ENCODE assay signal across 8 mouse cellular contexts in the genomic region with DNA sequence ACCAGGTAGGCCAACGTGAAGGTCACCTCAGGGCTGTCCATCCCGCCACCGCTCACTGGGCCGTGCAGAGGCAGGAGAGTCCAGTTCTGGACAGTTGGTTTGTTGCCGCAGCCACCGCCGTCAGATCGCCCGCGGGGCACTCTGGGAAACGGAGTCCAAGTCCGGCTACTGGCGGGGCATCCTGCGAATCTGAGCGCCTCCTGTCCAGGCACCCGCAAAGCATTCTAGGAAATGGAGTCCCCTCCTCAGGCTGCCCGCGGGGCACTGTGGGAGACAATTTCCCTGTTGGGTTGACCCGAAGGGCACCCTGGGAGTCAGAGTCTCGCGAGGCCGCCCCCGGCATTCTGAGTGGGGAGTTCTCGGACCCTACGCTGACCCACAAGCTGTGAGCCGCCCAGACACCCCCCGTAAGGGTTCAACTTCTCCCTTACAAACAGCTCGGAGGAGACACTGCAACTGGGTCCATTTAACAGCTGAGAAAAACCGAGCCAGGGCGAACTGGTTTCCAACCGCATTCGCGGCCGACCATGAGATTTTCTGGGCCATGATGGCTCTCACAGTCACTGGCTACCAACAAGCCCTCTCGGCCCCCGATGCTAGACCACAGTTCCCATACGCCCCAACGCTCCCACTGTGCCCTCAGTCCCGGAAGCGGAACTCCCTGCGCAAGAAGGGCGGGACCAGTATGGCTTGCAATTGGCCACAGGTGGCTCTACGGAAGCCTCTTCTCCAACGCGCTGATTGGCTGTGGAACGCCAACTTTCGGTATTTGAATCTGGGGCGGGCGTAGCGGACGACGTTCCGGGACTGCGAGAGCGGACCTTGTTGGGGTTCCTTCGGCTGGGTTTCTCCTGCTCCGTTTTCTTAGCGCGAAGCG. TPM values are rescaled to one million over a fixed set of nuclear protein-coding genes. Genes with fewer than 3 reads are reported as not detected.
DNase-seq lines count a peak whose midpoint lies in the region; ATAC-seq and TF ChIP-seq lines count a peak whose summit lies in the region.

Tacc3 (plus strand) TSS at position 342 of the 877 bp plus-strand sequence.
Tmem129 (minus strand) TSS at position 630 of the 877 bp plus-strand sequence.

- peak; percentile 87 for TF ChIP-seq POLR2A in heart, adult 2 months (IDR thresholded peaks at IDR 0.05; ENCODE audit: insufficient read depth, low read depth, low read length)

- intact Hi-C loops in heart, adult 2 months (cut with DNase I) = loop anchor here (5.0 to 10.0 kb wide), 4 partner anchors 124 to 707 kb away; partner anchors contain the start of genes Fam193a, Letm1, Mxd4 and Nelfa

- peak; percentile 100 for DNase-seq in 3T3-L1 (ENCODE audit: low read depth, low spot score)
- DNase-seq in adrenal gland, postnatal 4 days (ENCODE audit: low spot score in 2 of 2) = peak; percentile 86 to 95
- peak; percentile 100 for DNase-seq in embryonic facial prominence, embryonic 14.5 days (ENCODE audit: low spot score)
- DNase-seq in heart, adult 2 months = peak; percentile 95 to 99
- peak; percentile 98 to 99 for DNase-seq in kidney, adult 8-10 months
- peak; percentile 92 to 97 for DNase-seq in spleen, postnatal 10 days (ENCODE audit: low spot score in 2 of 2)

- peak within 1 kb of the TSS; percentile 87 for H3K4me2 ChIP-seq in embryonic facial prominence, embryonic 14.5 days (ENCODE audit: low read depth, low read length)
- H3K4me2 ChIP-seq in limb, embryonic 13.5 days (replicated peaks) = peak within 1 kb of the TSS; percentile 95
- H3K4me2 ChIP-seq in midbrain, embryonic 16.5 days (ENCODE audit: low read length) = peak within 1 kb of the TSS; percentile 68

- no peaks in the 10 kb centered on the region for H3K27me3 ChIP-seq in embryonic facial prominence, embryonic 14.5 days (replicated peaks; ENCODE audit: control insufficient read depth, insufficient read depth, low read length)
- H3K27me3 ChIP-seq in heart, adult 2 months (ENCODE audit: control insufficient read depth, insufficient read depth, low read length) = no peaks in the 10 kb centered on the region
- no peaks in the 10 kb centered on the region for H3K27me3 ChIP-seq in limb, embryonic 13.5 days
- H3K27me3 ChIP-seq in midbrain, embryonic 16.5 days (ENCODE audit: control insufficient read depth, insufficient read depth, low read depth, low read length) = no peaks in the 10 kb centered on the region

- H3K79me2 ChIP-seq in heart, adult 2 months (replicated peaks; ENCODE audit: control insufficient read depth, insufficient read depth, low read length) = no peaks in the 10 kb centered on the region

- ATAC-seq in embryonic facial prominence, embryonic 14.5 days (ENCODE audit: low read depth) = peak; percentile 98
- ATAC-seq in limb, embryonic 13.5 days (ENCODE audit: low FRiP score, low read depth) = peak; percentile 97
- peak; percentile 98 for ATAC-seq in midbrain, embryonic 16.5 days

- H3K9ac ChIP-seq in embryonic facial prominence, embryonic 14.5 days (ENCODE audit: low read depth, low read length) = peak within 1 kb of the TSS; percentile 79
- peak within 1 kb of the TSS; percentile 81 for H3K9ac ChIP-seq in heart, adult 2 months (ENCODE audit: low read depth, low read length)
- H3K9ac ChIP-seq in limb, embryonic 13.5 days = peak within 1 kb of the TSS; percentile 85
- H3K9ac ChIP-seq in midbrain, embryonic 16.5 days (ENCODE audit: low read depth, low read length) = peak within 1 kb of the TSS; percentile 82

- H3K4me3 ChIP-seq in embryonic facial prominence, embryonic 14.5 days (ENCODE audit: low read depth, low read length) = peak within 1 kb of the TSS; percentile 77
- peak within 1 kb of the TSS; percentile 71 for H3K4me3 ChIP-seq in heart, adult 2 months
- H3K4me3 ChIP-seq in limb, embryonic 13.5 days = peak within 1 kb of the TSS; percentile 79
- peak within 1 kb of the TSS; percentile 63 for H3K4me3 ChIP-seq in midbrain, embryonic 16.5 days (ENCODE audit: low read depth, low read length)

- H3K9me3 ChIP-seq in embryonic facial prominence, embryonic 14.5 days (ENCODE audit: control insufficient read depth, low read length) = no peaks in the 10 kb centered on the region
- no peaks in the 10 kb centered on the region for H3K9me3 ChIP-seq in limb, embryonic 13.5 days
- no peaks in the 10 kb centered on the region for H3K9me3 ChIP-seq in midbrain, embryonic 16.5 days (replicated peaks; ENCODE audit: control insufficient read depth, low read length, poor library complexity, severe bottlenecking)

- peak; percentile 47 for TF ChIP-seq EP300 in heart, adult 2 months (IDR thresholded peaks at IDR 0.05; ENCODE audit: insufficient read depth, low read depth, low read length)

- peak; percentile 11; the same call in 1 of the 2 replicates for TF ChIP-seq CTCF in heart, adult 2 months (IDR thresholded peaks at IDR 0.05)

- WGBS in embryonic facial prominence, embryonic 14.5 days = under 1% methylated on average over 53 of the region's 60 CpGs
- 0% methylated on average over 60 of the region's 60 CpGs for WGBS in heart, adult 2 months
- under 1% methylated on average over 60 of the region's 60 CpGs for WGBS in limb, embryonic 13.5 days
- under 1% methylated on average over 60 of the region's 60 CpGs for WGBS in midbrain, embryonic 16.5 days

- H3K36me3 ChIP-seq in embryonic facial prominence, embryonic 14.5 days (ENCODE audit: control insufficient read depth, insufficient read depth, low read length) = peaks cover 50% of the 10 kb centered on the region
- H3K36me3 ChIP-seq in heart, adult 2 months (ENCODE audit: control insufficient read depth, insufficient read depth, low read length) = no peaks in the 10 kb centered on the region
- peaks cover 50% of the 10 kb centered on the region for H3K36me3 ChIP-seq in limb, embryonic 13.5 days
- peaks cover 6% of the 10 kb centered on the region; the same call in 1 of the 2 replicates for H3K36me3 ChIP-seq in midbrain, embryonic 16.5 days (ENCODE audit: control insufficient read depth, insufficient read depth, low read length)

- H3K27ac ChIP-seq in embryonic facial prominence, embryonic 14.5 days (replicated peaks; ENCODE audit: low read depth, low read length) = peak within 1 kb of the TSS; percentile 97
- H3K27ac ChIP-seq in heart, adult 2 months = peak within 1 kb of the TSS; percentile 100
- H3K27ac ChIP-seq in limb, embryonic 13.5 days = peak within 1 kb of the TSS; percentile 92
- peak within 1 kb of the TSS; percentile 98 for H3K27ac ChIP-seq in midbrain, embryonic 16.5 days (ENCODE audit: low read length)

- peaks cover 14% of the 10 kb centered on the region for H3K4me1 ChIP-seq in embryonic facial prominence, embryonic 14.5 days (ENCODE audit: control insufficient read depth, insufficient read depth, low read length)
- H3K4me1 ChIP-seq in heart, adult 2 months (ENCODE audit: control insufficient read depth, insufficient read depth, low read length) = peaks cover 5% of the 10 kb centered on the region
- H3K4me1 ChIP-seq in limb, embryonic 13.5 days = peaks cover 38% of the 10 kb centered on the region
- peaks cover 26% of the 10 kb centered on the region for H3K4me1 ChIP-seq in midbrain, embryonic 16.5 days (ENCODE audit: control insufficient read depth, insufficient read depth, low read length)

RNA-seq across cellular contexts. Expression of gene Tacc3, which starts in this region (rescaled TPM):
- total RNA-seq in adrenal gland, postnatal 4 days (2021) = 10 to 100 TPM; 47.4 to 49.1 TPM
- polyA plus RNA-seq in embryonic facial prominence, embryonic 14.5 days (2014; fragmentation: Nextera tagmentation; extraction: Ambion mirVana) = 127 and 153 TPM in 2 replicates
- total RNA-seq in heart, adult 2 months (2021) = 1 to 10 TPM; 1.4 to 3.1 TPM
- 1.8 and 2.6 TPM in 2 replicates for polyA plus RNA-seq in heart, adult 2 months (2012; rRNA removed)
- polyA plus RNA-seq in limb, embryonic 13.5 days (2015; fragmentation: Nextera tagmentation; extraction: Ambion mirVana) = 196 and 197 TPM in 2 replicates
- polyA plus RNA-seq in midbrain, embryonic 16.5 days (2015; fragmentation: Nextera tagmentation; extraction: Ambion mirVana) = 25.0 and 28.4 TPM in 2 replicates

RNA-seq across cellular contexts. Expression of gene Tmem129, which starts in this region (rescaled TPM):
- 10 to 100 TPM; 20.2 to 21.8 TPM for total RNA-seq in adrenal gland, postnatal 4 days (2021)
- polyA plus RNA-seq in embryonic facial prominence, embryonic 14.5 days (2014; fragmentation: Nextera tagmentation; extraction: Ambion mirVana) = 47.6 and 47.7 TPM in 2 replicates
- total RNA-seq in heart, adult 2 months (2021) = 10 to 100 TPM; 19.3 to 21.8 TPM
- 40.1 and 49.0 TPM in 2 replicates for polyA plus RNA-seq in heart, adult 2 months (2012; rRNA removed)
- polyA plus RNA-seq in limb, embryonic 13.5 days (2015; fragmentation: Nextera tagmentation; extraction: Ambion mirVana) = 45.2 and 46.0 TPM in 2 replicates
- 29.1 and 29.7 TPM in 2 replicates for polyA plus RNA-seq in midbrain, embryonic 16.5 days (2015; fragmentation: Nextera tagmentation; extraction: Ambion mirVana)

Comparison
In these comparisons a context has a peak if more than half of its experiments do, and no peak if none do; other contexts are left out.
1. Peak in every context shown above with its lines: DNase-seq, ATAC-seq, H3K4me3 ChIP-seq and H3K27ac ChIP-seq.
2. RNA of gene Tacc3 (total RNA-seq): 47.4 to 49.1 TPM in adrenal gland, postnatal 4 days; 1.4 to 3.1 TPM in heart, adult 2 months; every median in the first group is over 10 times any median in the second.